Mouse (Mus musculus) 3T3-L1 (cell line): Measurements from ENCODE around the gene Gcnt1.
A peak's percentile ranks its signal among the peaks of the same experiment; 100 is the strongest.

ENCODE experiments used
- DNase-seq: peaks from one replicate; pipeline ENCODE4 v3.0.0-alpha.2; 2015; ENCODE audit warnings: low read depth, low spot score

Gene Gcnt1

GRCm38 (mm10) chr19:17366364-17367090 is 6.1 kb downstream of the Gcnt1 start:
- no peak for DNase-seq

GRCm38 (mm10) chr19:17364741-17365140 is 7.9 kb downstream of the Gcnt1 start:
- DNase-seq = peak; percentile 90

- DNase-seq = peak; percentile 31
Measured at GRCm38 (mm10) chr19:17361181-17361580, 11.5 kb downstream of the Gcnt1 start.

DNA sequence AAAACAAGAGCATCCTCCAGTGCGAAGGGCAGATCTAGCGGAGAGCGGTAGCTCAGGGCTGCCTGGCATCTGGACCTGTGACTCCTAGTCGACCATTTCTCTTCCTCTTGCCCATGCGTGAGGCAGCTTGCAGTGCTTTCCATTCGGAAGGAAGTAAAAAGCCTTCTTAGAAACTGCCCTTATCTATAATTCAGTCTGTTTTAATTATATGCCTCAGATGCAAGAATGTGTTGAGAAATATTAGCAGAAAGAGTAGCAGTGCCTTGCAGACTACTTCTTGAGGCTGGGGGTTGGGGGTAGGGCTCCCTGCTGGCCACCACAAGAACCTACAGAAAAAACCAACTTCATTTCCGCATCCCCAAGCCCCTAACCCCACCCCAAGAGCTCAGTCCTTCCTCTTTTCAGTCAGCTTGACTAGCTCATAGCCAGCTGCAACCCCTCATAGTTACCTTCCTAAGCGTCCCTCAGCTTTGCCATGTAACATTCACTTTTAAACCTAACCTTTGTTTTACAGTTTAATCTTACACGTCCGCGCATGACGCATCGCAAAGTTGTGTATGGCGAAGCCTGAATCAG is 13.2 kb downstream of the Gcnt1 start:
- no peak for DNase-seq

DNA sequence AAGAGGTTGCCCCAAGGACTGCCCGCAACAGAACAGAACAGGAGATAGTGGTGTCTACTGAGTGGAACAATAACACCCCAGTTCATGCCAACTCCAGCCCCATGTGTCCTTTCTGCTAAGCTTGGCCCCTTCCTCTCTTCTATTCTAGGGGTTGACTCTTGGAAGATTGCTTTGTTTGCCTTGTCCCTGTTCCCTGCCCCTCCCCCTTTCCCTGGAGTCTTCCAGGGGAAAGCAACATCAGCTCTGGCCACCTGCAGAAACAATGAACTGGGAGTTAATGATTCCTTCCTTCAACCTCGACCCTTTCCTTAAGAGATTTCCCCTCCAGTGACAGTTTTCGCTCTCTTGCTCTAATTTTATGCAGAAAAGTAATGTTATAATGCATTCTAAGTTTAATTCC is 15.3 kb downstream of the Gcnt1 start:
- DNase-seq = no peak

- no peak for DNase-seq
Measured at GRCm38 (mm10) chr19:17356932-17357331, 15.7 kb downstream of the Gcnt1 start.

- DNase-seq = no peak
Measured at GRCm38 (mm10) chr19:17355950-17356867, 16.4 kb downstream of the Gcnt1 start.

DNA sequence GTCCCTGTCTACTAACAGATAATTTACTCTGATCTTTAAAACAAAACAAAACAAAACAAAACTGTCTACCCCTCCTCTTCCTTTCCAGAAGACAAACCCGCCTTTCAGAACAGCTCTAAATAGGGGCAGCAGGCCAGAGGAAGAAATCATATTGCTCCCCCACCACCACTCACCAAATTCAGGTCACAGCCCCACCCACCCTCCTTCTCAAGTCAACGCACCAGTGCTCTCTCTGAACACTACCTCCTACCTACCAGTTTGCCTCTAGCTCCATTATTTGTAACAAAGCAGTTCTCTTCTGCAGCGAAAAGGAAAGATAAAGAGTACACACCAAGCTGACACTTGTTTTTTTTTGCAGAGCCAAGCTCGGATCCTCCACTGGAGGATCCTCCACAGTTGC is 17.3 kb downstream of the Gcnt1 start:
- no peak for DNase-seq

DNA sequence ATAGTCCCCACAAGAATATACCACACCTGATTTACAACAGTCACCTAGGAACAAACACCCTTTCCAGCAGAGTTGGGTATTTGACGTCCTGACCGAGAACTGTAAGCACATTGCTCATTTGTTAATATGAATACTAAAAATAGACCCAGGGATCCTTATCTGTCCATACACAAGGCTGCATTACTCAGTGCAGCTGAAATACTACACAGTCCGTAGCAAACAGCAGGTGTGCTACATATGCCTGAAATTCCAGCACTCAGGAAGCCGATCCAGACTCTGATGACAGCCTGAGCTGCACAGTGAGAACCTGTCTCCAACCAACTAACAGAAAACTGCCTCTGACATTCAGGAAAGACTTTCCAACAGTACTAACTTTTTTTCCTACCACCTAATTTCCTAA is 17.8 kb downstream of the Gcnt1 start:
- no peak for DNase-seq

DNA sequence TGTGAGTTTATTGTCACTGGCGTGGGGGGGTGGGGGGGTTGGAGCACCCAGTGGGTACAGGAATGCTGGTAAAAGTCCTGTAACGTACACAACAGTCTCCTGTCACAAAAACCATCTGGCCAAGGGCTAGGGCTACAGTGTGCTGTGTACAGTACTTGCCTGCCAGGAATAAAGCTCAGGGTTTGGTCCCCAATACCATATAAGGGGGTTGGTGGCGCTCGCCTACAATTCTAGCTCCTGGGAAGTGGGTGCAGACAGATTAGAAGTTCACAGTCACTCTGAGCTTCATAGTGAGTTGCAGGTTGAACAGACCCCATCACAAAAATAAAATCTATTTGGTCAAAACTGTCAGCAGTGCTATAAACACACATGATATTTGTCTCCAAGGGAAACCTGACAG is 18.3 kb downstream of the Gcnt1 start:
- no peak for DNase-seq

GRCm38 (mm10) chr19:17353727-17354126 is 18.9 kb downstream of the Gcnt1 start:
- DNase-seq = no peak

GRCm38 (mm10) chr19:17347852-17348251 is 24.8 kb downstream of the Gcnt1 start:
- DNase-seq = no peak

DNA sequence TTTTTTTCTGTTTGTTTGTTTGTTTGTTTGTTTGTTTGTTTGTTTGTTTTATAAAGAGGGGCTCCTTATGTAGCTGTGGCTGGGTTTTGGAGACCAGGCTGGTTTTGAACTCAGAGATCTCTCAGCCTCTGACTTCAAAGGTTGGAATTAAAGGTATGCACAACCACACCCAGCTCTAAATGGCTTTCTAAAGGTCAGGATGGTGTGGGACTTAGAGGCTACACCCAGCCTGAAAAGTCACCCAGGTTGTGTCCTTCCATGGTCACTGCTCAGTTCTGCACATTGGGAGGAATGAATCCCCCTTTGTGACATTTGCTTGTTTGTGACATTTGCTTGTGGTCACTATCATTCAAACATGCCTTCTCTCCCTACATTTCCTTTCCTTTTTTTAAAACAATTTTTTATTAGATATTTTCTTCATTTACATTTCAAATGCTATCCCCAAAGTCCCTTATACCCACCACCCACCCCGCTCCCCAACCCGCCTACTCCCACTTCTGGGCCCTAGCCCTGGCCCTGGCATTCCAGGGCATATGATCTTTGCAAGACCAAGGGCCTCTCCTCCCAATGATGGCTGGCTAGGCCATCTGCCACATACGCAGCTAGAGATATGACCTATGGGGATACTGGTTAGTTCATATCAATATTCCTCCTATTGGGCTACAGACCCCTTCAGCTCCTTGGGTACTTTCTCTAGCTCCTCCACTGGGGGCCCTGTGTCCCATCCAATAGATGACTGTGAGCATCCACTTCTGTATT is 25.7 kb downstream of the Gcnt1 start:
- DNase-seq = no peak

DNA sequence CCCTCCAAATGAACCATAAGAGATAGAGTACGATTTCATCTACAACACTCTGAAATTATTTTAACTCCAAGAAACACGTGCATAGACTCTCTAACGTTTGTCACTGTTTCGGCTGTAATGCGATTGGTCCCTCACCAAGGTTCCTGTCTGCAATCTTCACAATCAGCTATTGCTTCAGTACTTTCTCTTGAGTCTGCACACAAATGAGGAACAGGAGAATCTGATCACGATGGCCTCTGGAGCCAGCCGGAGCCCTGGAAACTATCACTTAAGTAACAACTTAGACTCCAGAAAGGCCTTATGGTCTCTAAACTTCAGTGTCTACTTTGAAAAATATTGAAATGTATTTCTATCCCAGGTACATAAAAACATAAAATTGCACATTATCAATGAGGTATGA is 27.8 kb downstream of the Gcnt1 start:
- no peak for DNase-seq

DNA sequence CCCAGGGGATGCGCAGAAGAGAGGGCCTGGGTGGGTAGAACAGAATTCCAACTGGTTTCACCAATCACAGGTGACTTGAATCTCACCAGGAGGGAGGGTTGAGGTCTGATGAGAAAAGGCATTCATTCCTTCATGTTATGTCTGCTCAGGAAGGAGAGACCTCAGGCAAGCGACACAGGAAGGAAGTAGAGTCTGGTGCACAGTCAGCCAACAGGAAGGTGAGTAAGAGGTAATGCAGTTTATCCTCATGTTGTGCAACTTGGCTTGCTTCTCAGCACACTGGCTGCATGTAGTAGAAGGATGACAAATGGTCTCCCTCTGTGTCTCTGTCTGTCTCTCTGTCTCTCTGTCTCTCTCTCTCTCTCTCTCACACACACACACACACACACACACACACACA is 33.1 kb downstream of the Gcnt1 start:
- DNase-seq = no peak

DNA sequence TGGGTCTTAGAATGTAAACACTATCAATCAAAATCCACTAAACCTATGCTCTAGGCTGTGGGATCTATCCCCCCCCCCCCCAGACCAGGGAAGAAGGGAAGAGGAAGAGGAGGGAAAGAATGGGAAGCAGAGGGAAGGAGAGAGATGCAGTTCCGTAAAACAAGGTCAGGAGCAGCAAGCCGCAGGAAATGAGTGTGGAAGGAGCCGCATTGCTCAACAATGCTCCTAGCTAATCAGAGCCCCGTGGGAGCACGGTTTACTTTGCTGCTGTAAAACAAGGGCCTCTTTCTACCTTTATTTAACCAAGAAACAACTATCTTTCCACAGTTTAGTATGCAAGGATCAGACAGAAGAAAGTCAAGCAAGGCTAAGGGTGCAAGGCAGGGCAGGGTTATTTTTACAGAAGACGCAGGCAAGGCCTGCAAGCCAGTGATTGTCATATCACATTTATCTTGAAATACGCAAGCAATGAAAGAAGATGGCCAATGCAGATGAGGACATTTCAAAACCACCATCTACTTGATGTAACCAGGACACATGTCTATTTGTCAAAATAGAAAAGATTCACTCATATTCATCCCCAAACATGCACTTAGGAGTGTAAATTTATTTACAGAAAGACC is 35.5 kb downstream of the Gcnt1 start:
- DNase-seq = no peak

DNA sequence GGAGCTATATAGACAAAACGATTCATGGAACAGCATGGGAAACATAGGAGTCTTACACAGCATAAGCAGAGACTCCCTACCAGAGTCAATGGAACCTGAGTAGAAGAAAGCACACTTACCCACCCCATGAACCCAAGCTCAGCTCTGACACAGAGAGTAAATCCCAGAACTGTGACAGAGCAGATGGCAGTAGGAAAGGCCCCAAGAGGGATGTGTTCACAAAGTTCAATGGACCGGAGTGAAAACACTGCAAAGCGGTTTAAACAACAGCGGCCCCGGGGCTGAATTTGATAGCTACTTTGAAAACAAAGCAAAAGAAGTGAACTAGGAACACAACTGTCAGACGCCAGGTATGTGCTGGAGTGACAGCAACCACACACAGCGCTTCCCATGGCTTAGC is 36.0 kb downstream of the Gcnt1 start:
- DNase-seq = no peak

DNA sequence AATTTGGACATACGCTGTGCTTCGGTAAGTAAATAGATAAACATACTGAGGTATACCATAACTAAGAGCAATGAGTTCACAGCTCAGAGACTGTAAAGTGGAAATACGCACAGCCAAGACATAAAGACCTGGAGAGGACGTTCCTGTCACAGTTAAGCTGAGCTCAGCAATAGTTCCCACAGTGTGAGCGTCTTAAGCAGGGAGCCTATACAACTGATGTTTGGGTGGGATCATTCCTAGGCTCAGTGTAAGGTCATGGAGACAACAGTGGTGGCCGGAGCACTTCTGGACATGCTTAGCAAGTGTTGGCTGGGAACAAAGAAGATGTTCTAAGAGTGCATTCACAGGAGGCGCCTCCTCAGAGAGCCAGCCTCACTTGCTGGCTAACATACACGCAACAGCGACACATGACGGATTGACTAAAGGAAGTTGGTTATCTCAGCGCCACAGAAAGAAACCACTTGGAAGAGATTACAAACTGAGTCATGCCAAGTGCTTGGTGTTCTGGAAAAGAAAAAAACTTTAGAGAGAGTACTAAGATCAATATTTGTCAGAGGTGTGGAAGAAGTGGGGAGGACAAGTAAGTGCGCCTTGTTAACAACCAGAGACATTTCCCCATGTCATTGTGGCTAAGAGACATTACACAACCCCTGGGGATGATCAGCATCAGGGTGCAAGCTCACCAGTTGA is 37.9 kb downstream of the Gcnt1 start:
- DNase-seq = no peak

- no peak for DNase-seq
Measured at GRCm38 (mm10) chr19:17333043-17333442, 39.6 kb downstream of the Gcnt1 start.

DNA sequence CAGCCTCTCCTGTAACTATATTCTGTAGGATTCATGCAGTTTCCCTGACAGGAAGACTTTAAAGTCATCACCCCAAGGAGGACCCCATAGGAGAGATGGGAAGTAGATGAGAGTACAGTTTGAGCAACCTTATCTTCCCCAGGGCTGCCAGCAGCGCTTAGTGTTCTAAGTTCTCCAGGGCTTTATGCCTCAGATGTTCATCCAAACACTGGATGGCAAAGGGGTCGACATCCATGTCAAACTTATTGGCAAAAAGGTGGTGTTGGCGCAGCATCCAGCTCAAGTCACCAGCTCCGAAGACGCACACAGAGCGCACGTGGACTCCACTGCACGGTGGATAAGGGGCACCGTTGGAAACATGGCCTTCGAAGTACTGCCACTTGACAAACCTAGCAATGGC is 43.7 kb downstream of the Gcnt1 start:
- no peak for DNase-seq

- DNase-seq = no peak
Measured at GRCm38 (mm10) chr19:17327881-17328404, 44.7 kb downstream of the Gcnt1 start.
